Mouse (Mus musculus) spleen, embryonic (tissue): ENCODE measurements around the gene Akap8.

ENCODE experiments used
- CTCF ChIA-PET: fragments of 350-600 bp; sonication (Branson Sonifier 250); formaldehyde crosslinking; loops from one replicate; lab custom pipeline; 2022; lab: Charles Lee

Gene Akap8

DNA sequence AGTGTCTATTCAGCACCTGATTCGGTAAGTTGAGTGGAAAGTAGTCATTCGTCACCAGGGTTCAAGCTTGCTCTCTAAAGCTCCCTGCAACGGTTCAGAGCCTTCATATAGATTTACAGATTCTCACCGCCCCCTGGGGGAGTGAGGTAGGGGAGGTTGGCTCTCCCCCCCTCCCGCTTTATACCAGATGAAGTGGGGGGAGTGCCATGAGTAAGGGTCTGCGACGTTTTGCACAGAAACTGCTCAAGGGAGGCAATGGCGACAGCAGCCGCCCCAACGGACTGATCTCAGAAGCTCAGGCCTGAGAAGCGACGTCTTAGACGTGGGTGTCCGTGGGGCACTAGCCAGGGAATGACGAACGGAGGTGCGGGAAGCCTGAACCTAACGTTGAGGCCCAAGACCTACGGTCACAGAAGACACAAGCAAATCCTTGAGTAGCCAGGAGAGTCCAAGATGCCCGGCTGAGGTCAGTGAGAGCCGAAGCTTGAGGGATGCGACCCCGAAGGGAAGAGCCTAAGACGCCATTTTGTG lies 28.9 kb upstream of the Akap8 start:
- CTCF ChIA-PET: interaction anchor here (0.5 to 2.4 kb wide), 4 partner anchors 35 to 84 kb away, joined by 3 to 15 read pairs (median 8); no protein-coding TSS in a partner anchor

- CTCF ChIA-PET: interaction anchor here (0.7 to 2.4 kb wide), 4 partner anchors 10 to 84 kb away, joined by 3 to 15 read pairs (median 10); no protein-coding TSS in a partner anchor
Observed at GRCm38 (mm10) chr17:32349037-32349732, 28.1 kb upstream of the Akap8 start.

GRCm38 (mm10) chr17:32348406-32348805 lies 27.4 kb upstream of the Akap8 start:
- CTCF ChIA-PET: interaction anchor here (0.7 to 2.4 kb wide), 2 partner anchors 16 to 83 kb away, joined by 12 to 15 read pairs; no protein-coding TSS in a partner anchor

DNA sequence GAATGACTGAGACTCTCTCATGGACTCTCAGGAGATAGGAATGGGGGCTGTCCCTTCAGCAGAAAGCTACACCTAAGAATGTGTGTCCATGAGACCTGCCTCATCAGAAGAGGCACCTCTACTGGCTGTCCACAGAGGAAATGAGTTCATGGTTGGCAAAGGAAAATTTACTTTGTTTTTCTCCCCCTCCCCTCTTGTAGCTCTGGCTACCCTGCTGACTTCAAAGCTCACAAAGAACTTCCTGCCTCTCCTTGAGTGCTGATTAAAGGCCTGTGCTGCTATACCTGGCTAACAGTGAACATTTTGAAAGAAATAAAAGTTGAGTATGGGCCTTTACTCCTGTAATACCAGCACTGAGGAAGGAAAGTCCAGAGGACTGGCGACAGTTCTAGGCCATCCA lies 20.1 kb upstream of the Akap8 start:
- CTCF ChIA-PET: interaction anchor here (0.7 kb wide), 1 partner anchor 92 kb away, joined by 7 read pairs; no protein-coding TSS in a partner anchor

GRCm38 (mm10) chr17:32340110-32340509 lies 19.1 kb upstream of the Akap8 start:
- CTCF ChIA-PET: no interaction called here

DNA sequence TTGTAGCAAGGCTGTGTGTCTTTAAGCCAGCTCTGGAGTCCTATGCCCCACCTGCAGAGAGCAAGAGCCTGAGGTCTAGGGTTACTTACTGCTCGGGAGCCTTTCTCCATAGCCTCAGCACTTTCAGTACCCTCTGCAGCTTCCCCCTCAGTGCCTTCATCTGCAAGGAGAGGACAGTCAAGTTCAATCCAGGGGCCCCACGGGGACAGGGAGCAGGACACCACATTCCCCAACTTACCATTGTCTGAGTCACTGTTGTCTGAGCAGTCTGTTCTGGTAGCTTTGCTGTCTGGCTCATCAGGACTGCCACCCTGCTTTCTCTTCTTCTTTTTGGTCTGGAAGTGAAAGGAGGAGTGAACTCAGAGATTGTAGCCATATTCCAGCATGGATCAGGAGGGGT lies 14.8 kb upstream of the Akap8 start:
- CTCF ChIA-PET: interaction anchor here (0.6 kb wide), 1 partner anchor 1338 kb away, joined by 11 read pairs; no protein-coding TSS in a partner anchor

DNA sequence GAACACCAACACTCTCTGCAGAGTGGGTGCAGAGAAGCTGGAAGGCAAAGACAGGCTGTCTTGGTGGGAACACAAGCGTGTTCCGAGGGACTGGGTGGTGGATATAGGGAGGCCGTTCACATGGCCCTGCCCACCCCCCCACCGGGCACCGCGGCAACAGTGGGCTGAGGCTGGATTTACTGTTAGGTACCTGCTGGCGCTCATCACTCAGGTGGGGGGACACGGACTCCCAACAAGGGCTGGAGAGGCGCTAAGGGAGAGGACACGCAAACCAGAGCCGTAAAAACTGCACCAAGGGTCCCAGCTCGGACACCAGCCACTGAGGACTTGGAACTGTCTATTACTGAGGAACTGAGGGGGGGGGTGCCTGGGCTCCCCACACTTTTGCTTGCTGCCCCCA lies 13.9 kb upstream of the Akap8 start:
- CTCF ChIA-PET: no interaction called here

GRCm38 (mm10) chr17:32333675-32334303 lies 12.8 kb upstream of the Akap8 start:
- CTCF ChIA-PET: interaction anchor here (0.6 kb wide), 1 partner anchor 166 kb away, joined by 15 read pairs; no protein-coding TSS in a partner anchor

- CTCF ChIA-PET: no interaction called here
Observed at GRCm38 (mm10) chr17:32327501-32327900, 6.5 kb upstream of the Akap8 start.

DNA sequence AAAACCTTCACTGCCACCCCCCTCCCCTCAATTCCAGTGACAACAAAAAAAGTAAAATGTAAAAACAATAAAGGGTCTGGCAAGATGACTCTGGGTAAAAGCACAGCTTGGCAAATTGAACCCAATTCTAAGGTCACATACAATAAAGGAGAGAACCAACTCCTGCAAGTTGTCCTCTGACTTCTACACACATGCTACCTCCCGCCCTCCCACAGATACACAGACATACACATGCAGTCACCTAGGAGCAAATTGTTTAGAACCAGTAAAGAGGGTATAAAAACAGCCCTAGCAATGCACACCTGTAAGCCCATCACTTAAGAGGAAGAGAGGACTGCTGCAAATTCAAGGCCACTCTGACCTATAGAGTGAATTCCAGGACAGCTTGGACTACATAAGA lies 1.8 kb upstream of the Akap8 start:
- CTCF ChIA-PET: interaction anchor here (0.8 kb wide), 1 partner anchor 57 kb away, joined by 3 read pairs; no protein-coding TSS in a partner anchor

DNA sequence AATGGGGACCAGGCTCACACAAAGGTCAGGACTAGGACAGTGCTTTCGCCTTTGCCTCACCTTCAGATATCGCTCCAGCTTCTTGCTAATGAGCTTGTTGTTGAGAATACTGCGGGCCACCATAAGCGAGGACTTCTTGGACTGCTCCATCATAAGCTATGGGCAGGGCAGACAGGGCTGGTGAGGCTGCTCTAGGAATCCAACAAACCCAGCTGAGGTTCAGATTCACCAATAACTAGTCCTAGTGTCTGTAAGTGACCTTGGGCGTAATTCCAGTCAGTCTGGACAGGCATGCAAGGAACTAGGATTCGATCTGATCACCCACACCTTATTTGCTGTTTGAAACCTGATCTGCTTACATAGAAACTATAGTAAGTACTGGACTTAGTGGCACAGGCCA lies 798 bp upstream of the Akap8 start:
- CTCF ChIA-PET: interaction anchor here (0.8 kb wide), 1 partner anchor 58 kb away, joined by 3 read pairs; no protein-coding TSS in a partner anchor

DNA sequence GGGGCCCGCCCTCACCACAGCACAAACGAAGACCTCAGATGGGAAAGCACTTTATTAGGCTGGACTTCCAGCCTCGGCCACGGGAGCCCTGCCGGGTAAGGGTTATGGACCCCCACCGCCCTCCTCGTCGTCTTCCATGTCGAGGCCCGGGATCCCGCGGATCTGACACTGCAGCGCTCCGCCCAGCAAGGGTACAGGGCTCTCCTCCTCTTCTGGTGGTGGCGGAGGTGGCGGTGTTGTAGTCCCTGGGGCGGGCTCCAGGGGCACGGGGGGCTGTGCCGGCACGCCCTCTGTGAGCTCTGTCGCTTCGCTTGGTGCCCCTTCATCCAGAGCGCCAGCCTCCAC lies 324 bp upstream of the Akap8 start:
- CTCF ChIA-PET: no interaction called here

DNA sequence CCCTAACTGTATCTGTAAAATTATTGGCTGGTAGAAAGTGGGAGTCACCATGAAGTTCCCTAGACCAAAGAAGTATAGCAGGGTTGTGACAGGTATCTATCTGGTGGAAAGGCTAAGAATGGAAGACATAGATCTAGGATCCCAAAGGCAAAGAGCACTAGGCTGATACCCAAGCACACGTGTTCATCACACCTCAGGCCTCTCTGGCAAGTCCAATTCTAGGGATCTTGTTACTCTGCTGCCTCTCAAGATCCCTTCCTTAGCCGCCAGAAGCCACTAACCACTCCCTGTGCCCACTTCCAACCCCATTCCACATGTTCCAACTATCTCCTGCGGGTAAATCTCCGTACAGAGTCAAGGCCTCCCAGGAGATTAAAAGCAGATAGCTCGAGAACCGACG lies 1.1 kb downstream of the Akap8 start:
- CTCF ChIA-PET: interaction anchor here (0.6 to 0.9 kb wide), 2 partner anchors 36 to 100 kb away, joined by 6 read pairs; no protein-coding TSS in a partner anchor

DNA sequence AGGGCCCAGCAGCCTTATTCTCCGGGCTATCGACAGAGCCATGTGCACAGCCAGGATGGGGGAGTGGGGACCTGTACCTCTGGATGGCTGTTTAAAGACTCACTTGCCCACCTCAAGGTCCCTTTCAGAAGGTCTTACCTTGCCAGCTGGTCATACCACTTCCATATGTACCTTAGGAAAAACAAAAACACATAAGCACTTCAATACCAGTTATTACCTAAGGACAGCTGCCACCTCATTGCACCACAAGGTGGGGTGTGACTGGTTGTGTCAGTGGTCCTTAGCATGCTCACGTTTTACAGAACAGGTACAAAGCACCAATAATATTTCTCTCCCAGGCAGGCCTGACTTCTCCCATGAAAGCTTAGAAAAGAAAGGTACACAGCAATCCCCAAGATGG lies 3.3 kb downstream of the Akap8 start:
- CTCF ChIA-PET: no interaction called here

DNA sequence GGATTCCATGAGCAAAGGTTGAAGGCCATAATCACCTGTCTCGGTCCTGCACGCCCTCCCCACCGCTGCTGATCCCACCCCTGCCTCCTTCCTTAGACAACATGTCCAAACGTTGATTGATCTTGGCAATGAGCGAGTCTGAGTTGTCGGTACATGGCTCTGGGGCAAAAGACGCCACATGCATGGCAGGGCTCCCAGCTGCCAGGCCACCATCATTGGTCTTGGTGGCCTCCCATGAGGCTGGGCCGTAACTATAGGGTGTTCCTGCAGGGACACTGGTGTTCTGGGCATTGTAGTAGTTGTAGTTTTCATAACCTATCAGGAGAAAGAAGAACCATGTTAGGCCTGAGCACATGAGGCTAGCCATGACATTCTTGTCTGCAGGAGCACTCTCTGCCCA lies 4.0 kb downstream of the Akap8 start:
- CTCF ChIA-PET: no interaction called here

- CTCF ChIA-PET: no interaction called here
Observed at GRCm38 (mm10) chr17:32315560-32315959, 5.5 kb downstream of the Akap8 start.

DNA sequence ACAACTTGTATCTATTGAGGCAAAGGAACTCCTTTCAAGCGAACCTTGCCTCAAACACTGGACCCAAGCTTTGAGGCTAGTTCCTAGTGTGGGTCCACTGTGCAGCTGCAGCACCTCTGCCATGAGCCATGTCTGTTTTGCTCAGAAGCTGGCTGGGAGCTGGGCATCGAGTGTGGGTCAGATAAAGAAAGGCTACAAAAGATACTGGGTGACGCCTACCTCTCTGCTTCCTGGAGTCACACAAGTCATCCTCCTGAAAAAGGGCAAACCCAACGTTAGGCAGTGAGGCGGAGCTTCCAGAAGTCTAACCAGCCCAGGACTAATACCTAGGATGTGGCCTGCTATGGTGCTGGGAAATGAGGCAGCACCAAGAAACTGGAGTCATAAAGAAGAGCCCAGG lies 7.1 kb downstream of the Akap8 start:
- CTCF ChIA-PET: no interaction called here

GRCm38 (mm10) chr17:32312801-32313200 lies 8.2 kb downstream of the Akap8 start:
- CTCF ChIA-PET: no interaction called here

- CTCF ChIA-PET: no interaction called here
Observed at GRCm38 (mm10) chr17:32307963-32308362, 13.1 kb downstream of the Akap8 start.

GRCm38 (mm10) chr17:32298125-32298524 lies 22.9 kb downstream of the Akap8 start:
- CTCF ChIA-PET: interaction anchor here (0.7 kb wide), 1 partner anchor 18 kb away, joined by 14 read pairs; no protein-coding TSS in a partner anchor

GRCm38 (mm10) chr17:32295901-32296300 lies 25.1 kb downstream of the Akap8 start:
- CTCF ChIA-PET: no interaction called here

DNA sequence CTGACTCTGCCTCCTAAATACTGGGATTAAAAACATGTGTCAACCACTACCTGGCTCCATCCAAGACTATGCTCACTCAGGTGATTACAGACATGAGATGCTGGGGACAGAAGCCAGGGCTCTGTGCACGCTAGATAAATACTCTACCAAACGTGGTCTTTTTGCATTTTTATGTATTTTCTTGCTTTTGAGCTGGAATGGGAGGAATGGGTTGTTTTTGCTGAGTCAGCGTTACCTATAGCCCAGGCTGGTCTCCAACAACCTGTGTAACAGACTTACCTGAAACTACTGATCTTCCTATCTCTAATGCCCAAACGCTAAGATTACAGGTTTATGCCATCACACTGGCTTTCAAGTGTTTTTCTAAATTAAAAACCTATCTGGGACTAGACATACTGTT lies 25.9 kb downstream of the Akap8 start:
- CTCF ChIA-PET: no interaction called here
